Mouse (Mus musculus) kidney, adult 18-20 months (tissue): ENCODE results near the gene Sin3b.
A peak's percentile ranks its signal among the peaks of the same experiment; 100 is the strongest.
"Not testable (repeated sequence)": the region's sequence is repeated elsewhere in the genome, so short reads cannot be mapped to it uniquely, and the experiment has no call there.

Experiments used
- DNase-seq: peaks from one replicate; pipeline ENCODE4 v3.0.0; 2021

Sin3b gene

DNA sequence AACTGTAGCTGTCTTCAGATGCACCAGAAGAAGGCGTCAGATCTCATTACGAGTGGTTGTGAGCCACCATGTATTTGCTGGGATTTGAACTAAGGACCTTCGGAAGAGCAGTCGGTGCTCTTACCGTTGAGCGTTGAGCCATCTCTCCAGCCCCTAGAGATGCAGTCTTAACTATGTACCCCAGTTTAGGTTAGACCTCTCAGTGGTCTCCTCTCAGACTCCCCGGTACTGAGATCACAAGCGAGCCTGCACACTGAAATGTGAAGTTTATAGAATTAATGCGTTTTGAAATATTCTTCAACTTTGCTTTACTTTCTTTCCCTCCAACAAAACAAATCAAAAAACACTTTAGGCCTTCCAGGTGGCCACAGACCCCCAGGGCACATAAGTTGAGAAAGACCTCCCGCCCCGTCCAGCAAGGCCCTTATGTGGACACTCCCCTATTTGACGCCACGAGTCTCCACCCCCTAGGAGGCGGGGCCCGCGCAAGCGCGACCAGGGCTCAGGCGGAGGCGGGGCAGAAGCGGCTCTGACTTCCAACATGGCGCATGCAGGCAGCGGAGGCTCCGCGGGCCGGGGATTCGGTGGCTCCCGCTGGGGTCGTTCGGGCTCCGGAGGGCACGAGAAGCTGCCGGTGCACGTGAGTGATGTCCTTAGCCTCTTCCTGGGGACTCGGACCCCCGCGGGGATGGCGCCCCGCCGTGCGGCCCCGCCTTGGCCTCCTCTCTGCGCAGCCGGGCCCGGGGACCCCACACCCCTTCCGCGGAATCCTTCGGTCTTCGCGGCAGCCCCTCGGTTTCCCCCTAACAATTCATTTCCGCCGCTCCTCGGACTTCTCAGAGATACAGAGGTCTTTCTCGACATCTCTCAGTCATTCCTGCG lies at the start of gene Sin3b:
TSS of gene Sin3b (plus strand) at position 517 of the 882 bp plus-strand sequence.
- DNase-seq, result peak; percentile 97

GRCm38 (mm10) chr8:72674184-72674583 lies 48.9 kb upstream of the Sin3b start:
- no peak for DNase-seq

DNA sequence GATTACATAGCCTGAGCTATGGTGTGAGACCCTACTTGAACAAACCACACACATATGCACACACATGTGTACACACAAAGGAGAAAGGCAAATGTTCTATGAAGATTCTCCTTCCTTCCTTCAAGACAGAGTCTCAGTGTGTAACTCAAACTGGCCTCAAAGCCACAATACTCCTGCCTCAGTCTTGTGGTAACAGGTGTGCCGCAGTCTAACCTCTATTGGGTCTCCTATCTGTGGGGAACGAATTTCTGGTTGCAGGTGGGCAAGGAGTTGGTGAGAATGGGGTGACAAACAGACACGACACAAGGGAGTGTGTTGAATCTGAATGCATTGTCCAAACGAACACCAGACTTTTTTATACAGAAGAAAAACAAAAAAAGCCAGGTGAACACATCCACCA lies 46.6 kb upstream of the Sin3b start:
- no peak for DNase-seq

- DNase-seq, result not testable (repeated sequence)
These were observed 46.2 kb upstream of the Sin3b start for GRCm38 (mm10) chr8:72676844-72677243.

DNA sequence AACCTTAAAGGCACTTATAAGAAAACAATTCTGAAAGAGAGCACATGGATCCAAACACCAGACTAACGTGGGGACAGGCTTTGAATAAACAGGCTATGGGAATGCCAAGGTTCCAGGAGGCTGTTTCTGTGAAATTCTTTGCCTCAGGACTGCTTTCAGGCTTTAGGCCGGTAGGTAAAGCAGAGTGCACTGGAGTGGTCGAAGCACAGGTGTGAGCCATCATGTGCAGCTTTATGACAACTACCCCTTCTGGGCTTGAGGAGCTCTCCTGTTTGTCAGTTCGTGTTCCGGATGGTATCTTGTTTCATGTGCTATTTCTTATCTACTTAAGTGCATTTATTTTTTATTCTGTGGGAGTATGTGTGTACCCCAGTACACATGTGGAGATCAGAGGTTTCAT lies 45.8 kb upstream of the Sin3b start:
- no peak for DNase-seq

DNA sequence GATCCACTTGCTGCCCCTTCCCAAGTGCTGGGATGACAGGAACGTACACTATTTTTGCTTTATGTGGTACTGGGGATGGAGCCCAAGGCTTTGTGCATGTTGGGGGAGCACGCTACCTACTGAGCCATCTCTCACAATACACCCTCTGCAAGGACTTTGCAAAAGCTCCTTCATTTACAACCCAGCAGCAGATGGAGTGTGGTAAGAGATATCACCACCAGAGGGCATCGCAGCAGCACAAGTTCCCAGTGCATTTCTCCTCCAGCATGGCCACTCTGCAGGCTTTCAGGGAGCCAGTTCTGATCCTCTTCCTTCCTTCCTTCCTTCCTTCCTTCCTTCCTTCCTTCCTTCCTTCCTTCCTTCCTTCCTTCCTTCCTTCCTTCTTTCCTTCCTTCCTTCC lies 43.0 kb upstream of the Sin3b start:
- peak; percentile 67 for DNase-seq

- DNase-seq, result no peak
These were observed 40.9 kb upstream of the Sin3b start for GRCm38 (mm10) chr8:72682051-72682687.

DNA sequence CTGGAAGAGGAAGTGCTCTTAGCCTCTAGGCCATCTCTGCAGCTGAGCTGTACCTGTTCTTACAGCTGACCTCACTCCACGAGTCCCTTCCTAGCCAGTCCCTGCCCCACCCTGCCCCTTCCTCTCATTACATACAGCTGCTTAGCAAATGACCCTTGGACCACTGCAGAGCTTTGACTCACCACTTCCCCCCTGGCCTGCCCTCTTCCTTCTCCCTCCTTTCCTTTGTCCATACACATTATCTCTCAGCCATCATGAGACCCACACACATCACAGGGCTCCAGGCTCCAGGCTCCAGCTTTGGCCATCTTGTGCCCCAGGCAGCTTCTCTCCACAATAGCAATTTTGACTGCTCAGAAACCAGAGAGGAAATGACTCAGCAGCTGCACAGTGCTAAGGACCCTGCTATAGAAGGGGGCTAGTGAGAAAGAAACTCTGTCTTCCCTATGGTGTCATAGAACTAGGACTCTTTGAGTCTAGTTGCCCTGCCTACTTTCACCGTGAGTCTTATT lies 40.0 kb upstream of the Sin3b start:
- DNase-seq, result no peak

GRCm38 (mm10) chr8:72683572-72684099 lies 39.4 kb upstream of the Sin3b start:
- DNase-seq, result not testable (repeated sequence)

GRCm38 (mm10) chr8:72698349-72698926 lies 24.6 kb upstream of the Sin3b start:
- no peak for DNase-seq

- DNase-seq, result no peak
These were observed 10.5 kb upstream of the Sin3b start for GRCm38 (mm10) chr8:72712569-72712968.

DNA sequence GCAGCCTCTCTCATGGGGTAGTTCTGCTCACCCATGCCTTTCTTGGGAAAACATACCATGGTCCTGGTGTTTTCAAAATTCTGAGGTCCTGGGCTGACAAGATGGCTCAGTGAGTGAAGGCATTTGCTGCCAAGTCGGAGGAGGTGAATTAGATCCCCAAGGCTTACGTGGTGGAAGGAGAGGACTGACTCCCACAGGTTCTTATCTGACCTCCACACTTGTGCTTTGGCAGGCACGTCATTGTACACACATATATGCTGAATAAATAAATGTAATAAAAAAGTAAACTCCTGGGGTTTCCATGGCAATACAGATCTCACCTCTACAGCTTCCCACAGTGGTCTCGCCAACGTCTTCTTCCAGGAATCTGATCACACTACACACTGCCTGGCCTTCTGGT lies 6.5 kb upstream of the Sin3b start:
- no peak for DNase-seq

DNA sequence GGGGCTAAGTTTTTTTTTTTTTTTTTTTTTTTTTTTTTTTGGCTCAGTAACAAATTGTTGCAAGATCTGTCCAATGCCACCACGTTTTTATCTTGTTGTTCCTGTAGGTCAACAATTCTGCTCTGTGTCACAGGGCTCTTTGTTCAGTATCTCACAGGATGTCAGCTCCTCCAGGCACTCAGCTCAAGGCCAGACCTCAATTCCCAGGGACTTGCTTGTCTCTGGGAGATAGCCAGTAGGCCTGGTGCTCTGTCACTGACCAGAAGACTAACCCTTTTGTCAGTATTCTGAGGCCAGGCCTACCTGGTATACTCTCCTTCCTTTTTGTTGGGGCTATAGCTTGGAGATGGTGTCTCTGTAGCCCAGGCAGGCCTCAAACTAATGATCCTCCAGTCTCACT lies 2.5 kb upstream of the Sin3b start:
- DNase-seq, result no peak

DNA sequence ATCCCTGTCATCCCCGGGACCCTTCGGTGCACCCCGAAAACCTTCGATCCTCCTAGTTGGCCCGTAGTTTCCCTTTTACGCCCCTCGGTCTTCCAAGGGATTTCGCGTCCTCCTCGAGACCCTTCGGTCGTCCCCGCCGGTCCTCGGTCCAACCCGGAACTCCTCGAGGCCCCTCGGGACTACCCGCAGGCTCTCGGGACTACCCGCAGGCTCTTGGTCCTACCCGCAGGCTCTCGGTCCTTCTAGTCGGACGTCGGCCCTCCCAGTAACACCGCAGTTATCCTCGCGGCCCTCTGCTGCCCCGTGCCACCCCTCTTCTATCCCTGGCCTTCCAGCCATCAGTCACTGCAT lies 541 bp downstream of the Sin3b start:
- peak; percentile 35 for DNase-seq

- DNase-seq, result no peak
These were observed 5.6 kb downstream of the Sin3b start for GRCm38 (mm10) chr8:72728636-72729035.

GRCm38 (mm10) chr8:72735001-72735400 lies 11.9 kb downstream of the Sin3b start:
- no peak for DNase-seq

DNA sequence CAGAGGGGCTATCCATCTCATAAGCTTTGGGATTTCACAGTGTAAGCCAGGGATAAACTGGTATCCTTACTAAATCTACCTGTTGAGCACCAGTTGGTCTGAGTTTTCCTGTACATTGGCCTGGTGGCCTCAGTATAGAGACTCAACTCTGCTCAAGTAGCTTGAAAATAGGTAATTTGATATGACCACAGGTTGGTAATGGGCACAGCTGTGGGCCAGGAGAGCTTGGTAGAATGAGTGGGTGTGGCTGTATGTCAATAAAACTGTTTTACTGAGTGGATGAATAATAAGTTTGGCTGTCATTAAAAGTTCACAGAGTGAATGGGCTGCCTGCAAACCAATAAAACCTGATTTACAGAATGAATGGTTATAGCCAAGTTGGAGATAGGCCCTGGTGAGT lies 13.8 kb downstream of the Sin3b start:
- no peak for DNase-seq

- peak; percentile 55 for DNase-seq
These were observed 23.0 kb downstream of the Sin3b start for GRCm38 (mm10) chr8:72746061-72746460.

DNA sequence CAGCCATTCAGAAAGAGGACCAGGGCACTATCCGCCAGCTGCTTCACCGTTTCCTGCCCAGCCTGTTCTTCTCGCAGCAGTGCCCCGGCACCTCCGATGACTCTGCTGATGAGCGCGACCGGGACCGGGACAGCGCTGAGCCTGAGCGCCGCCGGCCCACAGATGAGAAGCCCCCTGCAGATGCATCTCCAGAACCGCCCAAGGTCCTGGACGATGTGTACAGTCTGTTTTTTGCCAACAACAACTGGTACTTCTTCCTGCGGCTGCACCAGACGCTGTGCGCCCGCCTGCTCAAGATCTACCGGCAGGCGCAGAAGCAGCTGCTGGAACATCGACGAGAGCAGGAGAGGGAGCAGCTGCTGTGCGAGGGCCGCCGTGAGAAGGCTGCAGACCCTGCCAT lies 26.8 kb downstream of the Sin3b start:
- no peak for DNase-seq

DNA sequence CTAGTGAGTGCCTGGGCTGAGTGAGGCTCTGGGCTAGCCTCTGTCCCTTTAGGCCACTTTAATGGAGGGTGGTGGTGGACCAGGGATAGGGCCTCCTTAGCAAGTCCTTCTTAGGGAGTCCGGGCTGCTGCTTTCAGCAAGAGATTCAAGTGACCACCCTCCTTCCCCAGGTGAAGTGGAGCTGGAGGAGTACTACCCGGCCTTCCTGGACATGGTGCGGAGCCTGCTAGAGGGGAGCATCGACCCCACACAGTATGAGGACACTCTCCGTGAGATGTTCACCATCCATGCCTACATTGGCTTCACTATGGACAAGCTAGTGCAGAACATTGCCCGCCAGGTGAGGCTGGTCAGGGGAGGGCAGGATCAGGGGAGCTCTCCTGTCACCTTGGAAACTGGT lies 27.2 kb downstream of the Sin3b start:
- no peak for DNase-seq

DNA sequence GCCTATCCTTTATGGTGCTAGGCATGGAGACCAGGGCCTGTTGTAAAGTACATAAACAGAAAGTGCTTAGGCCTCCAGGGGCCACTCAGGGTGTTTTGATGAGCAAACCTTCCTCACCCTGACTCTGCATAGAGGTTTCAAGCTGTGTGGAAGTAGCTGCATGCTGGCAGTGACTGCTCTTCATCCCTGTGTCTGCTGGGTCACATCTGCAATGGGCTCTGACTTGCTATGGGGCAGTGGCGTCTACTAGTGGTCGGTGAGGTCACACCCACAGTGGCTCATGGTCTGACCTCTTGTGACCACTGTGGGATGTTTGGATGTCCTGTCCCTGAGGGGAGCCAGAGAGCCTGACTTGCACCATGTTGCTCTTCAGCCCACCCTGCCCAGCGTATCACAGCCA lies 28.0 kb downstream of the Sin3b start:
- DNase-seq, result no peak

- DNase-seq, result no peak
These were observed 29.2 kb downstream of the Sin3b start for GRCm38 (mm10) chr8:72752289-72752688.

DNA sequence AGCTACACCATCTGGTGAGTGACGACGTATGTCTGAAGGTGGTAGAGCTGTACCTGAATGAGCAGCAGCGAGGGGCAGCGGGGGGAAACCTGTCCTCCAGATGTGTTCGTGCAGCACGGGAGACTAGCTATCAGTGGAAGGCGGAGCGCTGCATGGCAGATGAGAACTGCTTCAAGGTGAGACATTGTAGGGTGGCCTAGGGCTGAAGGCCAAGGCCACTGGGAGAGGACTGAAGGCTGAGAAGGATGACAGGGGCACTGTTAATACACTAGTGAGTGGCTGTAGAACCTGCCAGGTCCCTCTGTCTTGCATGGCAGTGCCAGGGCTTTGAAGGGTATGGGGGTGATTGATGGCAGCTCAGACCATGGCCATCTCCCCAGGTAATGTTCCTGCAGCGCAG lies 30.1 kb downstream of the Sin3b start:
- no peak for DNase-seq

DNA sequence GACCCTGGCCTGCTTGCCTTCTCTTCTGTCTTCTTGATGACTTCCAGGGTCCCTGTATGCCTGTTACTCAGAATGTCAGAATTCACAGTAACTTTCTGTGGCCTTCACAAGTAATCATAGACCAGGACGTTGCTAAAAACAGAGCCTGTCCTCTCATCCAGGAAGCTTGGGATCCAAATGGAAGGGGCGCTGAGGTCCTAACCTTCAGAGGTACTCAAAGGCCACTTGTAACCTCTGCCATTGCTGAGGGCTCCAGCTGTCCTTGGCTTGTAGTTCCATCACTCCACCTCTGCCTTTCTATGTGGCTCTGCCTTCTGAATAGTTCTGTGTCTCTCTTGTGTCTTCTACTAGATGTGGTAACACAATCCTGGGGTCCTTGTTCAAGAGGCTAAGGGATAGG lies 30.7 kb downstream of the Sin3b start:
- DNase-seq, result no peak
